Mouse (Mus musculus) spleen, postnatal 36 days (tissue): ENCODE data around the gene Timm23.

Experiments
- DNase-seq, 2 experiments: peaks; one replicate each; pipeline ENCODE4 v3.0.0; 2022; ENCODE audit warnings: low spot score in 2 of 2, mixed read lengths in 1 of 2

Gene Timm23

DNA sequence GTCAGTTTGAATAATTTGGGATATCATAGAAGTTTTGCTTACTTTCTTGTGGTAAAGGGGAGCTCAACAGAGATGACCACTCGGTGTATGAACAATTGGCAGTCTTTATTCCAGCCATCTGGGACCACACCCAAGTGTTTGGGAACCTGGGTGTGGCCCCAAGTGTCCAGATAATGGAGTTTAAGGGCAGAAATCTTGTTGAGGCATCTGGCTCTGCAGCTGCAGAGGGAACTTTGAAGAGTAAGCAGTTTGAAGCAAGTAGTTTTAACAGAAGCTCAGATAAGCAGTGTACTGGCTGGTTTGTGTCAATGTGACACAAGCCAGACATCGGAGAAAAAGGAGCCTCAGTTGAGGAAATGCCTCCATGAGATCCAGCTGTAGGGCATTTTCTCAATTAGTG is 67.4 kb downstream of the Timm23 start:
- no peak for DNase-seq

DNA sequence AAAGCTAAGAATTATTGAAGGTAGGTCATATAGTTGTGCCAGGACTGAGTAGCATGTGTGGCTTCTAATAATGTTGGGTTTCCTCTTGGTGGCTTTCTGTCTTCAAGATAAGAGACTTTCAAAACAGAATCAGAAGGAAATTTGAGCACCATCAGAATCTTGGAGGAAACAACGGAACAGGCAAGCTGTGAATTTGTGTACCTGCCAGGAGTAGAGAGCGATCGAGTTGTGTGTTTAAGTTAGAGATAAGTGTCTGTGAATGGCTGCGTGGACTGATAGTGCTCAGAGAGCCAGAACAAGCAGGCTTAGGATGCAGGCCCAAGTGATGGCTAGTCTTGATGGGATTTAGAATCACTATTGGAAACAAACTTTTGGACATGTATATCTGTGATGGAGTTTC is 69.9 kb downstream of the Timm23 start:
- DNase-seq: no peak
